Mouse (Mus musculus): ENCODE results near the gene Pck1. TPM values are rescaled to one million over a fixed set of nuclear protein-coding genes. Genes with fewer than 3 reads are reported as not detected.

Gene Pck1
- polyA plus RNA-seq, 1 experiment from 2014 or later: 0.23 TPM

- Histone ChIP-seq H3K4me2 (replicated peaks; ENCODE audit: low read depth, low read length) (no peak overlapping the region), H3K36me3 (ENCODE audit: control insufficient read depth, insufficient read depth, low read length) (no peaks in the 10 kb centered on the region), H3K27ac (ENCODE audit: low read length) (no peak overlapping the region), H3K4me1 (ENCODE audit: control insufficient read depth, insufficient read depth, low read length) (0 out of 2 replicates have a peak, but pooled peaks cover 2% of the 10 kb centered on the region), H3K27me3 (ENCODE audit: control insufficient read depth, insufficient read depth, low read length) (no peaks in the 10 kb centered on the region), H3K9me3 (ENCODE audit: control insufficient read depth, low read depth, low read length) (no peaks in the 10 kb centered on the region), H3K9ac (replicated peaks; ENCODE audit: low read depth, low read length) (no peak overlapping the region), H3K4me3 (ENCODE audit: low read depth, low read length) (no peak overlapping the region)
- ATAC-seq (ENCODE audit: insufficient number of reproducible peaks, insufficient read depth, low FRiP score, low read depth): no peak
- 72% methylated on average over 4 of the region's 4 CpGs for WGBS
Measured at GRCm38 (mm10) chr2:173180026-173180425, 27.2 kb downstream of the Pck1 start.

DNA sequence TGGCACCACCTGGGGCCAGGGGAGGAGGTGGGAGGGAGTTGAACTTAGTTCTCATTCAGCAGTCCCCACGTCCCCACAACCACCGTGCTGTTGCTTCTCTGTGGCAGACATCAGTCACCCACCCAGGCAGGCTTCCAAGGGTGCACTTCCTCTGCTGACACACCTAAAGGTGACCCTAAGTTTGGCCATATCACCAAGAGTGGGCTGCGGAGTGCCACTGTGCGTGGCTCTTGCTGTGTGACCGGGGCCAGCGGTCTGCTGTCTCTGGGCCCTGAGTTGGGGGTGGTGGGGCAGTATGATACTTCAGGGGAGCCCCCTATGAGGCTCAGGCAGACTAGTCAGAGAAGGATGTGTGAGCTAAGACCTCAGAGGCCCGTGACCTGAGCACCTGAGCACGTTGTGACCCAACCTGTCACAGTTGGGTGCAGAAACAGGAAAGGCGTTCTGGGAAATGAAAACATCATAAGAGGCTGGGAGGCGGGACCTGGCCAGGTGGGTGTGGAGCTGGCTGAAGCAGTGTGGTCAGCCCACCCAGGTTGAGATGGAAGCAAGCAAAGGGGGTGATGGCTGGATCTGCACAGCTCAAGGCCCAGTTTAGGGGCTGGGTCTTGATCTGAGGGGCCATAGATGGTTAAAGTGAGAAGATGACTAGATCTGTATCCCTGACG is 28.0 kb downstream of the Pck1 start:
- no peak overlapping the region for H3K4me2 ChIP-seq (replicated peaks; ENCODE audit: low read depth, low read length)
- 72% methylated on average over 11 of the region's 11 CpGs for WGBS
- H3K4me1 ChIP-seq (ENCODE audit: control insufficient read depth, insufficient read depth, low read length): 0 out of 2 replicates have a peak, but pooled peaks cover 2% of the 10 kb centered on the region

GRCm38 (mm10) chr2:173181486-173181885 is 28.6 kb downstream of the Pck1 start:
- Histone ChIP-seq H3K4me3 (ENCODE audit: low read depth, low read length) (no peak overlapping the region), H3K27me3 (ENCODE audit: control insufficient read depth, insufficient read depth, low read length) (no peaks in the 10 kb centered on the region), H3K4me1 (ENCODE audit: control insufficient read depth, insufficient read depth, low read length) (peaks cover 3% of the 10 kb centered on the region), H3K9ac (replicated peaks; ENCODE audit: low read depth, low read length) (no peak overlapping the region), H3K9me3 (ENCODE audit: control insufficient read depth, low read depth, low read length) (no peaks in the 10 kb centered on the region), H3K27ac (ENCODE audit: low read length) (no peak overlapping the region), H3K36me3 (ENCODE audit: control insufficient read depth, insufficient read depth, low read length) (no peaks in the 10 kb centered on the region), H3K4me2 (replicated peaks; ENCODE audit: low read depth, low read length) (no peak overlapping the region)
- no peak for ATAC-seq (ENCODE audit: insufficient number of reproducible peaks, insufficient read depth, low FRiP score, low read depth)
- WGBS: 78% methylated on average over 4 of the region's 5 CpGs

More for the DNA sequence above, 28.0 kb downstream of the Pck1 start:
- H3K4me3 ChIP-seq (ENCODE audit: low read depth, low read length): no peak overlapping the region
- H3K9ac ChIP-seq (replicated peaks; ENCODE audit: low read depth, low read length): no peak overlapping the region
- no peaks in the 10 kb centered on the region for H3K9me3 ChIP-seq (ENCODE audit: control insufficient read depth, low read depth, low read length)
- no peaks in the 10 kb centered on the region for H3K27me3 ChIP-seq (ENCODE audit: control insufficient read depth, insufficient read depth, low read length)
- H3K27ac ChIP-seq (ENCODE audit: low read length): no peak overlapping the region
- no peaks in the 10 kb centered on the region for H3K36me3 ChIP-seq (ENCODE audit: control insufficient read depth, insufficient read depth, low read length)
- ATAC-seq (ENCODE audit: insufficient number of reproducible peaks, insufficient read depth, low FRiP score, low read depth): no peak

GRCm38 (mm10) chr2:173181901-173182300 is 29.1 kb downstream of the Pck1 start:
- Histone ChIP-seq H3K9me3 (ENCODE audit: control insufficient read depth, low read depth, low read length) (no peaks in the 10 kb centered on the region), H3K9ac (replicated peaks; ENCODE audit: low read depth, low read length) (no peak overlapping the region), H3K27ac (ENCODE audit: low read length) (no peak overlapping the region), H3K4me1 (ENCODE audit: control insufficient read depth, insufficient read depth, low read length) (peaks cover 8% of the 10 kb centered on the region), H3K4me2 (replicated peaks; ENCODE audit: low read depth, low read length) (no peak overlapping the region), H3K27me3 (ENCODE audit: control insufficient read depth, insufficient read depth, low read length) (no peaks in the 10 kb centered on the region), H3K36me3 (ENCODE audit: control insufficient read depth, insufficient read depth, low read length) (no peaks in the 10 kb centered on the region), H3K4me3 (ENCODE audit: low read depth, low read length) (no peak overlapping the region)
- WGBS: 89% methylated on average over 7 of the region's 7 CpGs
- no peak for ATAC-seq (ENCODE audit: insufficient number of reproducible peaks, insufficient read depth, low FRiP score, low read depth)

DNA sequence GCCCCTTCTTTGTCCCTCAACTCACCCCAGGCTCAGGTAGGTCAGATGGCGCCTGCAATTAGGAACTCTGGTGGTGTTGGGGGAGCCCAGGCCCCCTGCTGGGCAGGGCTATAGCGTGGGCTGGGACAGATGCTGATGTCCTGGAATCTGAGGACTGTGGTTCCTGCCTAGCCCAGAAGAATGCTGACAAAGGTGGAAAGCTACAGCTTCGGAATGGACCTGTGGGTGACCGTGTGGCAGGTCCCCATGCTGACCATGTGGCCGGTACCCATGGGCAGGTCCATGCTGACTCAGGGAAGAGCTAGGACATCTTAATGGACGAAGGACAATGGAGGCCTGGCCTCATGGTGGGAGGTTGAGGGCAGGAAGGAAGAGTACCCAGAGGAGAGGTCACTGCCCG is 29.9 kb downstream of the Pck1 start:
- 90% methylated on average over 7 of the region's 7 CpGs for WGBS
- Histone ChIP-seq H3K27ac (ENCODE audit: low read length) (no peak overlapping the region), H3K27me3 (ENCODE audit: control insufficient read depth, insufficient read depth, low read length) (no peaks in the 10 kb centered on the region), H3K9me3 (ENCODE audit: control insufficient read depth, low read depth, low read length) (no peaks in the 10 kb centered on the region), H3K4me1 (ENCODE audit: control insufficient read depth, insufficient read depth, low read length) (peaks cover 6% of the 10 kb centered on the region), H3K4me2 (replicated peaks; ENCODE audit: low read depth, low read length) (no peak overlapping the region), H3K4me3 (ENCODE audit: low read depth, low read length) (no peak overlapping the region), H3K9ac (replicated peaks; ENCODE audit: low read depth, low read length) (no peak overlapping the region), H3K36me3 (ENCODE audit: control insufficient read depth, insufficient read depth, low read length) (no peaks in the 10 kb centered on the region)
- ATAC-seq (ENCODE audit: insufficient number of reproducible peaks, insufficient read depth, low FRiP score, low read depth): no peak

GRCm38 (mm10) chr2:173183311-173183710 is 30.5 kb downstream of the Pck1 start:
- 90% methylated on average over 10 of the region's 10 CpGs for WGBS
- H3K27me3 ChIP-seq (ENCODE audit: control insufficient read depth, insufficient read depth, low read length): no peaks in the 10 kb centered on the region
- H3K4me1 ChIP-seq (ENCODE audit: control insufficient read depth, insufficient read depth, low read length): peaks cover 6% of the 10 kb centered on the region
- no peak overlapping the region for H3K4me3 ChIP-seq (ENCODE audit: low read depth, low read length)
- no peak overlapping the region for H3K4me2 ChIP-seq (replicated peaks; ENCODE audit: low read depth, low read length)
- no peak for ATAC-seq (ENCODE audit: insufficient number of reproducible peaks, insufficient read depth, low FRiP score, low read depth)
- H3K27ac ChIP-seq (ENCODE audit: low read length): no peak overlapping the region
- H3K36me3 ChIP-seq (ENCODE audit: control insufficient read depth, insufficient read depth, low read length): no peaks in the 10 kb centered on the region
- H3K9ac ChIP-seq (replicated peaks; ENCODE audit: low read depth, low read length): no peak overlapping the region
- no peaks in the 10 kb centered on the region for H3K9me3 ChIP-seq (ENCODE audit: control insufficient read depth, low read depth, low read length)

- 6% methylated on average over 8 of the region's 8 CpGs for WGBS
- Histone ChIP-seq H3K9ac (replicated peaks; ENCODE audit: low read depth, low read length) (no peak overlapping the region), H3K36me3 (ENCODE audit: control insufficient read depth, insufficient read depth, low read length) (no peaks in the 10 kb centered on the region), H3K4me3 (ENCODE audit: low read depth, low read length) (no peak overlapping the region), H3K4me1 (ENCODE audit: control insufficient read depth, insufficient read depth, low read length) (peaks cover 6% of the 10 kb centered on the region), H3K9me3 (ENCODE audit: control insufficient read depth, low read depth, low read length) (no peaks in the 10 kb centered on the region), H3K27ac (ENCODE audit: low read length) (no peak overlapping the region), H3K27me3 (ENCODE audit: control insufficient read depth, insufficient read depth, low read length) (no peaks in the 10 kb centered on the region), H3K4me2 (replicated peaks; ENCODE audit: low read depth, low read length) (no peak overlapping the region)
- ATAC-seq (ENCODE audit: insufficient number of reproducible peaks, insufficient read depth, low FRiP score, low read depth): no peak
Measured at GRCm38 (mm10) chr2:173183836-173184460, 31.1 kb downstream of the Pck1 start.

- Histone ChIP-seq H3K9ac (replicated peaks; ENCODE audit: low read depth, low read length) (no peak overlapping the region), H3K27ac (ENCODE audit: low read length) (no peak overlapping the region), H3K4me1 (ENCODE audit: control insufficient read depth, insufficient read depth, low read length) (peaks cover 6% of the 10 kb centered on the region), H3K27me3 (ENCODE audit: control insufficient read depth, insufficient read depth, low read length) (no peaks in the 10 kb centered on the region), H3K36me3 (ENCODE audit: control insufficient read depth, insufficient read depth, low read length) (no peaks in the 10 kb centered on the region), H3K9me3 (ENCODE audit: control insufficient read depth, low read depth, low read length) (no peaks in the 10 kb centered on the region), H3K4me3 (ENCODE audit: low read depth, low read length) (no peak overlapping the region), H3K4me2 (replicated peaks; ENCODE audit: low read depth, low read length) (no peak overlapping the region)
- no peak for ATAC-seq (ENCODE audit: insufficient number of reproducible peaks, insufficient read depth, low FRiP score, low read depth)
- WGBS: 60% methylated on average over 11 of the region's 11 CpGs
Measured at GRCm38 (mm10) chr2:173184475-173185080, 31.7 kb downstream of the Pck1 start.
